Mouse (Mus musculus) hematopoietic stem cell, adult 5-6 weeks (primary cell): ENCODE data around the gene Pitpnm3. TPM values are rescaled to one million over a fixed set of nuclear protein-coding genes. Genes with fewer than 3 reads are reported as not detected.

Experiments
- ATAC-seq, 2 experiments: fragments of 125-278 bp in 1 of 2; replicated peaks in 1 of 2; 2 replicates each; pipeline ENCODE4 v1.8.0; 2016 to 2017; ENCODE audit warnings: inconsistent platforms in 2 of 2, mild to moderate bottlenecking in 2 of 2, moderate number of reproducible peaks in 2 of 2, low read depth in 1 of 2, moderate TSS enrichment in 1 of 2; ENCODE audit not compliant: low FRiP score in 2 of 2, poor library complexity in 2 of 2, severe bottlenecking in 2 of 2, insufficient read depth in 1 of 2, low TSS enrichment in 1 of 2
- total RNA-seq: library from RNA; stranded (forward); fragments of 172-1452, 232-1000 nt; gene quantifications from 2 replicates; pipeline ENCODE4 v1.2.3, GENCODE M21; 2017

Pitpnm3 gene
- total RNA-seq, 1 experiment from 2014 or later, result not detected

DNA sequence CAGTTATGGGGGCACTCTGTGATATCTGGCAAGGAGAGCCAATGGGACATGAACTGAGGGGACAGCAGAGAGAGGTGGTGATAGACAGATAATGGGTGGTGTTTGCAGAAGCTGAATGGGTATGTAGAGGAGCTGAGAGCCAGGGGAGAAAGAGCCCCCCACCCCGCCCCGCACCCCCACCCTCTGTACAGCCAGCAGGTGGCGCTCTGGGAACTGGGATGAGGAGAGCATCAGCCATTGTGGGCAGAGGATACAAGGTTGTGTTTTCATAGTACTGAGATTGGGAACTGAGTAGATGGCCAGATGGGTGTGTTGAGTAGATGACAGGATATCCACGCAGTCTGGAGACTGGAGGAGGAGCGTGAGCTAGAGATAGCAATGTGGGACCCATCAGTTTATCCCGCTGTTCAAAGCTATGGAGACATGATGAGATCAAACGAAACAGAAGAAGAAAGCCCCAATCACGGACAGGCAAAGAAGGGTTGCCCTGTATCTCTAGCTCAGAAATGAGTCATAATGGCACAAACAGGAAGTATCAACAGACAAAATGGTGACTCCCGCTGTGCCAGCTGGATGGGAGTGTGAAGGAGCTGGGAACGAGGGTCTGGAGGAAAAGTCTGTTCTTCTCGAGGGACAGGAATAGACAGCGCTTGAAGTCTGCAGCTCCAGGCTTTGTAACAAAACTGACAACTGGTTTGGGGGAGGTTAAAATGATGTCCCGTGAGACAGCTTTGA, 118.9 kb downstream of the Pitpnm3 start:
- ATAC-seq, result no peak

DNA sequence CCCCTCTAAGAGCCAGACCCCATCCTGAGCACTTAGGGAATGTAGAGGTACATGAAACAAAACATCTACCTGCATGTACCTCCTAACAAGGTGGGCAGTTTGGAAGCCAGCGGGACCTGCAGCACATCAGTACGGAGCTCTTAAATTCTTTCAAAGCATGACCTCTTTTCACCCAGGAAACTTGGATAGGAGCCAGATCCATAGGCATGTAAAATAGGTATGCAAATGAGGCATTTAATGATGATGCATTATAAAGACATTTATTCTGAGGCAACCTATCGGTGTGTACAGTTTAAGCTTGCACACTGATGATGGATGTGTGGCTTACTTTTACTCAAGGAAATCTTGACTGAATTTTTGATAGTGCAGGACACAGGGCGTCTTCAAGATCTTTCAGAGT, 120.9 kb downstream of the Pitpnm3 start:
- no peak for ATAC-seq

DNA sequence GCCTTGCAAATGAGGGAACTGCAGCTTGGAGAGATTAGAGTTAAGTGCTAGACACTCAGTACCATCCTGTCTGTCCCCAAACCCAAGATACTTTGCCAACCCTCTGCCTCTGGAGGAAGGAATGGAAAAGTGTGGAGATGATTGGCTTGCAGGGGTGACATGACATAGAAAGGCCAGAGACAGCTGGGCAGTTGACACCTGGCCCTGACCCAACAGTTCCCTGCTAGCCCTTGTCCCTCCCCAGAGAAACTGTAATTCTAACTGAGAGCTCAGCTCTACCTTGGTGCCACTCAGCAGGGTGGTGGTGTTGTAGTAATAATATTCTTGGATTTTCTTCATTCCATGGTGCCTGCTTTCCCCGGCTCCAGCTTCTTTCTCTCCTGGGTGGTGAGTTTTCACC, 123.6 kb downstream of the Pitpnm3 start:
- no peak for ATAC-seq

DNA sequence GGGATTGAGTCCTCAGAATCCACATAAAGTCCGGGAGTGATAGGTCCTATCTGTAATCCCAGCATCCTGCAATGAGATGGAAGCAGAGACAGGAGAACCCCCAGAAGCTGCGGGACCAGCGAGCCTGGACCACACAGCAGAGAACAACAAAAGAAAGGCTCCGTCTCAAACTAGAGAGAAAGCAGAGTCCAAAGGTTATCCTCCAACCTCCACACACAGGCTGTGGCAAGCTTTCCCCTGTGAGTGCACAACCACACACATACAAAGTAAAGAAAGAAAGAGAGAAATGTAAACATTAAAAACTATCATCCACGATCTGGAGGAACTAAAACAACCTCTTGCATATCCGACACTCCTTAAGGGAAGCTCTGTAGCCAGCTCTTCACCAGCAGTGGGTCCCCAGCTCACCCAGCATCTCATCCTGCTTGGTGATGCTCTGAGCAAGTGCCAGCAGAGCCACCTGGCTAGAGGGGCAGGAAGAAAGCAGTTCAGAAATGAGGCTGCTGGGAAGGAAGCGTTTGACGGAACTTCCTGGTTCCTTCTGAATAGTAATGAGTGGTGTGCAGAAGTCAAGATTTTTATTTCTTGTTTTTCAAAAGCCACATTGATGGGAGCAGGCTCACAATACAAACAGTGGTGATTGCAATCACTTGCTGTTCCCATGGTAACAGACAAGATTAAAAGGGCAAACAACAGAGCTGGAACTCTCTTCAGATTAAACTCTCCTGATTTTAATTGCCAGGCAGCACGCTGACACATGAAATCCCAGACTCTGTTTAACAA, 124.4 kb downstream of the Pitpnm3 start:
- ATAC-seq, result no peak

DNA sequence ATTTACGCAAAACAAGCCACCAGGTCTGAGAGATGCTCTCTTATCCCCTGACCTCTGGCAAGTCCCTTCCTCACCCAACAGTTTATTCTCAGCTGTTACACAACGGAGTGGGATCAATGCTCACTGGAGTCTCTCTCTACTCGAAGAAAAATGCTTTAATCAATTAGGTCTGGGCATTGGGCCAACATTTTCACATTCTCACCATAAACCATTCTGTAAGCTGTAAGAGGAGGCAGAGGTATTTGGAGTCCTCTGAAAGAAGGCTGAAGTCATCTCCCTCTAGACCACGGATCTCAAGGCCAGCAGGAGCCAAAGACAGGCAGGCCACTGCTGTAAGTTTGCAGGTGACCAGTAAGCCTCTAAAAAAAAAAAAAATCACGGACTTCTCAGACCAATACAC, 125.2 kb downstream of the Pitpnm3 start:
- no peak for ATAC-seq

DNA sequence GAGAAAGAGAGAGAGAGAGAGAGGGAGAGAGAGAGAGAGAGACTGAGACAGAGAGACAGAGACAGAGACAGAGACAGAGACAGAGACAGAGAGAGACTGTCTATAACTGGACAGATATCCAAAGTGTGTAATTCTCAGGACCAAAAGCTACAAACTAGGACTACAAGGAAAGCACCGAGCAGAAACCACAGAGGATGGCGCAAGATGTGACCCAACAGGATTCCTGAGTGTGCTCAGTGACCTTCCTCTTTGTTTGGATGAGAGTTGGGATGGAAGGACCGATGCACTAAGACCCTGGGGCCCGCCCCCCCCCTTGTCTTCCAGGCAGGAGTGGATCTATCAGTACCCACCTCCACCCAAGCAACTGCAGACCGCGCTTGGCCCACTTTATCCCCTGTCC, 130.0 kb downstream of the Pitpnm3 start:
- no peak for ATAC-seq

DNA sequence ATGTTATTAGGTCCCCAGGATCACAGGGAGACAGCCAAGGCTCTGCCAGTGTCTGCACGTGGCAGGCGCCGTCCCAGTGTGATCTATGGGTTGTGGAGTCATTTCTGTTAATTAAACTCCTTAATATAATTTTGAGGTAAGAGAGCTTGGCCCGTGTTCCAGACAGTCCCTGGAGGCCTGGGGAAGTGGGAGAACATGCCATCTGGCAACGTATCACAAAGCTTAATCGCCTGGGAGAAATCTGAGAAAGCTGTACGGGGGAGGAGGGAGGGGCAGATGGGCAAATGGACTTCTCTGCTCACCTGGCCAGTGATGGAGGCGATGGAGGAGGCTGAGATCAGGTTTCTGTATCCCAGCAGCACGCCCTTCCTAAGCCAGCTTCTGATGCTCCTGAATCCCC, 132.4 kb downstream of the Pitpnm3 start:
- ATAC-seq, result no peak

DNA sequence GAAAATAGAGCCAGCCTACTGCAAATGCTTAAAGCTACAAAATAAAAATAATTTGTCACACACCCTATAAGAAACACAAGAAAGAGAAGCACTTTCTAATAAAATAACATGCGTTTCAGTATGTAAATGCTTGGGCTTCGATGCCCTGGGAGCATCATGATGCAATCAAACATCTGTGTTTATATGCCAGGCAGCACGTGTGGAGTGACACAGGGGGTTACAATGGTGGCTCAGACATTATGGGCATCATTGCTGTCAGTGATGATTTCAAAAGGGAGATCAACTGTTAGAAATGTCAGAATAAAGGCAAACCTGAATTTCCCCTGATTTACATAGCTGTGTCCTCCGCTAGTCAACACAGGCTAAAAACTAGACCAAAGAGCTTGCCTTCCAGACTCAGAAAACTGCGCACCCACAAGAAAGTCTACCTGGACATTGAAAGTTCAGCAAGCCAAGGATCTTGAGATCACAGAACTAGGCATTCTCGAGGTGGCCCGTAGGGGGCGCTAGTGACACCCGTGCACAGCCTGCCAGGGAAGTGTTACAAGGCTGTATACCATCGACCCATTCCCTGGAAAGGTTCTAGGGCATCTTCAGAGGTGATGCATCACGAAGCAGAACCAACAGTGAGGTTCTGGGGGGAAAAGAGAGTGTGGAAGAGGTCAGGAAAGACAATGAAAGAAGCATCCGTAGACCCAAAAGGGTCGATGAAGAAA, 133.3 kb downstream of the Pitpnm3 start:
- ATAC-seq, result no peak

DNA sequence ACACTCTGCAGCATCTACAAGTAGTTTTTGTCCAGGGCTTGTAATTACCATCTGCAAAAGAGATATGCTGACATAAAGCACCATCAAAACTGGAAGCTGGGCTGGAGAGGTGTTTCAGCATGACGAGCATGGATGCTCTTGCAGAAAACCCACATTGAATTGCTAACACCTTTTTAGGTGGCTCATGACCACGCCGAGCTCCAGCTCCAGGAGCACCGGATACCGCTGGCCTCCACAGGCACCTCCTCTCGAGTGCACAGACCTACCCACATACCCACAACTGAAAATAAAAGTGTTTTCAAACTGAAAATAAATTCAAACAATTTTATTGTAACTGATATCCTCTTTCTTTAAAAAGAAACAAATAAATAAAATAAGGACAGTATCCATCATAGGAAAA, 135.4 kb downstream of the Pitpnm3 start:
- ATAC-seq, result no peak

Other genes starting within 250 kb of the Pitpnm3 start
- 0.84 and 1.3 TPM in 2 replicates for gene Aipl1, start 98.3 kb downstream of the Pitpnm3 start, total RNA-seq
- 18.3 and 19.3 TPM in 2 replicates for gene Pimreg, start 93.7 kb downstream of the Pitpnm3 start, total RNA-seq
- 0.50 and 1.2 TPM in 2 replicates for gene Gm43951, start 71.1 kb upstream of the Pitpnm3 start, total RNA-seq
- 28.3 and 40.3 TPM in 2 replicates for gene 4933427D14Rik, start 71.7 kb upstream of the Pitpnm3 start, total RNA-seq
- 25.6 and 33.7 TPM in 2 replicates for gene Txndc17, start 71.8 kb upstream of the Pitpnm3 start, total RNA-seq
- gene Med31, start 79.8 kb upstream of the Pitpnm3 start, total RNA-seq, result 23.0 and 24.4 TPM in 2 replicates
- gene Slc13a5, start 131.4 kb upstream of the Pitpnm3 start, total RNA-seq, result not detected in 2 replicates
- 41.7 and 58.5 TPM in 2 replicates for gene Xaf1, start 165.9 kb upstream of the Pitpnm3 start, total RNA-seq
- not detected in 2 replicates for gene Fbxo39, start 178.7 kb upstream of the Pitpnm3 start, total RNA-seq
- not detected in 2 replicates for gene Tekt1, start 226.7 kb upstream of the Pitpnm3 start, total RNA-seq